Mouse (Mus musculus): ENCODE measurements around the gene Il34. TPM values are rescaled to one million over a fixed set of nuclear protein-coding genes. Genes with fewer than 3 reads are reported as not detected.

Gene Il34
- 100 to 1,000 TPM; 103 TPM for total RNA-seq (2021)
- long read RNA-seq, experiment 1, partial matches to known transcripts = 27 of 39 reads
- long read RNA-seq, experiment 1, other reads (novel, unspliced or antisense) = 11 of 39 reads
- long read RNA-seq, experiment 2, partial matches to known transcripts = 18 of 33 reads
- long read RNA-seq, experiment 2, other reads (novel, unspliced or antisense) = 14 of 33 reads

GRCm38 (mm10) chr8:110805669-110806068 is at the start of gene Il34:
Gene Il34 (minus strand): TSS chr8:110805924.
- no peak within 1 kb of the TSS for H3K27ac ChIP-seq
- peak within 1 kb of the TSS; percentile 19; the same call in 1 of the 2 replicates for H3K4me3 ChIP-seq
- no peak for TF ChIP-seq CTCF (IDR thresholded peaks at IDR 0.05)
- DNase-seq (ENCODE audit: extremely low spot score in 1 of 2, low spot score in 2 of 2) = no peak
- intact Hi-C loops (cut with DNase I) = no loop called here

DNA sequence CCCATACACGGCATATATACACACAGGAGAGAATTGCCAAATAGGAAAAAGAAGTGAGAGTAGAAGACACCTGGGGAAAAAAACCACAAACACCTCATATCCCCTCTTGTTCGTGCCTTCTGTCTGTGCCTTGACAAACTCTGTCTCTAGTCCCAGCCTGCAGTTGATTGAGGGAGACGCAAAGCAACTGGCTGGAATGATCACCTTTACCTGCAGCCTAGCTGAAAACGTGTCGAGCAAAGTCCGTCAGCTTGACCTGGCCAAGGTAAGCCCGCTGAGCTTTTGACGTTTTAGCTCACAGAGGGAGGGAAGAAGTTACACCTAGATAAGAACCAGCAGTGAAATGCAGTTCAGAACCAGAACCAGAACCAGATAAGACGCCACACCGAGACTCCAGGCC is 45.5 kb upstream of the Il34 start:
- no peak overlapping the region for H3K4me3 ChIP-seq
- no peak overlapping the region for H3K27ac ChIP-seq
- DNase-seq (ENCODE audit: extremely low spot score in 1 of 2, low spot score in 2 of 2) = no peak
- no peak for TF ChIP-seq CTCF (IDR thresholded peaks at IDR 0.05)
- intact Hi-C loops (cut with DNase I) = no loop called here

- intact Hi-C loops (cut with DNase I) = loop anchor here (5.0 kb wide), 3 partner anchors 149 to 244 kb away; partner anchors contain the start of genes Clec18a, Ddx19a and Pdpr
- Histone ChIP-seq H3K4me3 (peak overlapping the region; percentile 85), H3K27ac (no peak overlapping the region)
- DNase-seq (ENCODE audit: extremely low spot score in 1 of 2, low spot score in 2 of 2) = no peak
- TF ChIP-seq CTCF (IDR thresholded peaks at IDR 0.05) = no peak
These were observed 42.1 kb upstream of the Il34 start for GRCm38 (mm10) chr8:110847645-110848495.

GRCm38 (mm10) chr8:110847171-110847549 is 41.4 kb upstream of the Il34 start:
- no peak for TF ChIP-seq CTCF (IDR thresholded peaks at IDR 0.05)
- intact Hi-C loops (cut with DNase I) = loop anchor here (5.0 kb wide), 3 partner anchors 150 to 245 kb away; partner anchors contain the start of genes Clec18a, Ddx19a and Pdpr
- H3K27ac ChIP-seq = peak overlapping the region; percentile 98
- peak overlapping the region; percentile 85 for H3K4me3 ChIP-seq
- DNase-seq (ENCODE audit: extremely low spot score in 1 of 2, low spot score in 2 of 2) = no peak

- Histone ChIP-seq H3K27ac (peak within 1 kb of the TSS; percentile 98), H3K4me3 (peak within 1 kb of the TSS; percentile 85)
- TF ChIP-seq CTCF (IDR thresholded peaks at IDR 0.05) = no peak; the same call in 1 of the 2 replicates
- peak; percentile 86 to 88 for DNase-seq (ENCODE audit: extremely low spot score in 1 of 2, low spot score in 2 of 2)
- intact Hi-C loops (cut with DNase I) = loop anchor here (5.0 kb wide), 3 partner anchors 151 to 246 kb away; partner anchors contain the start of genes Clec18a, Ddx19a and Pdpr
These were observed 40.9 kb upstream of the Il34 start, which contains the start of the genes Cog4 and Sf3b3 for GRCm38 (mm10) chr8:110846405-110847170. Gene Cog4 (plus strand): TSS chr8:110846600. Gene Sf3b3 (minus strand): TSS chr8:110846787.

DNA sequence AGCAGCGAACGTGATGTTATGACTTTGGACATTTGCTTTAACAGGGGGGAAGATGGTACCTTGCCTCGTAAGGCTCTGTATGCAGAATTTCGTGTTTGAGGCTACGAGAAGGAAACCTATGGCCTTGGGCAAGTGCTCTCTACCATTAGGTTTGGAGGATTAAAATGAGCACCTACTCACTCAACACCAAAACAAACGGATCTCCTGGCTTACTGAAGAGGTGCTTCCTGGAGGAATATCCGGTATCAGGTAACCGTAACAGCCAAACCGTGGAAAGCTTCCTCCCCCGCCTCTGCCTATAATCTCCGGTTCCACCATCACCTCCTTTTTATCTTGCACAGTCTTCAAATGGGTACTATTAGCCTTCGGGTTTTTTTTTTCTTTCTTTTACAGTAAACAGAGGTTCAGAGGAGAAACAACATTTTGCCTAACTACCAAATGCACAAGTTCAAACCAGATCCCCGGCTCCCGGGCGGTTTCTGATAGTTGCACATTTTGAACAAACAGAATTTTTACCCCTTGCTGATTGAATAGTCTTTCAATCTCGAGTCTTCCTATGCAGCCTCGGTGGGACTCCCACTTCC is 40.2 kb upstream of the Il34 start:
- Histone ChIP-seq H3K4me3 (peak overlapping the region; percentile 85), H3K27ac (peak overlapping the region; percentile 98)
- no peak for DNase-seq (ENCODE audit: extremely low spot score in 1 of 2, low spot score in 2 of 2)
- intact Hi-C loops (cut with DNase I) = loop anchor here (2.0 to 5.0 kb wide), 4 partner anchors 95 to 246 kb away; partner anchors contain the start of genes Clec18a, Ddx19a and Pdpr
- no peak for TF ChIP-seq CTCF (IDR thresholded peaks at IDR 0.05)

DNA sequence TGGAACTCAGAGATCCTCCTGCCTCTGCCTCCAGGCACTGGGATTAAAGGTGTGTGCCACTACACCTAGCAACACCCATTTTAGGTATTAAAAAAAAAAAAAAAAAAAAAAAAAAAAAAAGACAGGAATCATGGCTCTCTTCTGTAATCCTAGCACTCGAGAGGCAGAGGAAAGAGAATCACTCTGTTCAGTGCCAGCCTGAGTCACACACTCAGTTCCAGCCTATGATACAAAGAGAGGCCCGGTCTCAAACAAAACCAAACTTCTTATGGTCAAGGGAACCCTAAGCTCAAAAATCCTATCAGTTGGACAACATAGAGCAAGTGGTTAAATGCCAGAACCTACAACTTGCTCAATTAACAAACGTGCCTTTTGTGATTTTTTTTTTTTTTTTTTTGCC is 39.2 kb upstream of the Il34 start:
- intact Hi-C loops (cut with DNase I) = loop anchor here (2.0 to 5.0 kb wide), 4 partner anchors 94 to 247 kb away; partner anchors contain the start of genes Clec18a, Ddx19a and Pdpr
- no peak for DNase-seq (ENCODE audit: extremely low spot score in 1 of 2, low spot score in 2 of 2)
- TF ChIP-seq CTCF (IDR thresholded peaks at IDR 0.05) = no peak
- H3K4me3 ChIP-seq = no peak overlapping the region; the same call in 1 of the 2 replicates
- H3K27ac ChIP-seq = no peak overlapping the region

DNA sequence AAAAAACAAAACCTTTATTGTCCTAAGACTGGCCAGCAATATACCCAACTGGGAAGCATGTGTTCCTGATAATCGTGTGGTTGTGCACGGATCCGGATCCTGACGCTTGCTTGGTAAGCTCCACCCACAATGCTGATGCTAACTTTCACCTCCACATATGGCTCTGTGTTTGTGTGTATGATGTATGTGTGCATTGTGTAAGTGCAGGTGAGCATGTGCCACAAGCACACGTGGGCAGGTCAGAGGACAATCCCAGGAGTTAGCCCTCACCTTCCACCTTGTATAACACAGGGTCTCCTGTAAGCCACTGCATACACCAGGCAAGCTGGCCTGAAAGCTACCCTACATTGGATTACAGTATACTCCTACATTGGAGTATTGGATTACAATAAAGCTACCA is 37.5 kb upstream of the Il34 start:
- DNase-seq (ENCODE audit: extremely low spot score in 1 of 2, low spot score in 2 of 2) = no peak
- no peak for TF ChIP-seq CTCF (IDR thresholded peaks at IDR 0.05)
- Histone ChIP-seq H3K27ac (no peak overlapping the region), H3K4me3 (no peak overlapping the region)
- intact Hi-C loops (cut with DNase I) = no loop called here

DNA sequence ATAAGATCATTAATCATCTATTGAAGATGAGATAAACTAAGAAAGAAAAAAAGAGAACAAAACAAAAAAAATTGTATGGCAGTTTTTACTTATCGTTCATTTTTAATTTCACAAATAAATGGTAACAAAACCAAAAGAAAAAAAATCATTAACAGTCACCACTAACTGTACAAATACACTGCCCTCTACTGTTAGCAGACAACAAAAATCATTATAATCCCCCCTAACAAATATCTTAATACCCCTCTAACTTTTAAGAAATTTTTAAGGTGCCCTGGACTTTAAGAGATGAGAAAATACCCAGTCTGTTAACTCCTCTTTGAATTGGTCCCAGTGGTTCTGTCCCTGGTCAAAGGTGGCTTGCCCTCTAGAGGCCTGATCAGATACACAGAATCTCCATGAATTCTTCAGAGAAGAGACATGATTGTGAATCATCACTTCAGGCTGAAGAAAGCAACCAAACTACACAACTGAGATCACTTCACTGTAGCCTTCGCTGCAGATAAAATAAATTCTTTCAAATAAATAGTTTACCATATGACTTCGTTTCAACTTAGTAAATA is 36.4 kb upstream of the Il34 start:
- no peak overlapping the region for H3K4me3 ChIP-seq
- intact Hi-C loops (cut with DNase I) = no loop called here

DNA sequence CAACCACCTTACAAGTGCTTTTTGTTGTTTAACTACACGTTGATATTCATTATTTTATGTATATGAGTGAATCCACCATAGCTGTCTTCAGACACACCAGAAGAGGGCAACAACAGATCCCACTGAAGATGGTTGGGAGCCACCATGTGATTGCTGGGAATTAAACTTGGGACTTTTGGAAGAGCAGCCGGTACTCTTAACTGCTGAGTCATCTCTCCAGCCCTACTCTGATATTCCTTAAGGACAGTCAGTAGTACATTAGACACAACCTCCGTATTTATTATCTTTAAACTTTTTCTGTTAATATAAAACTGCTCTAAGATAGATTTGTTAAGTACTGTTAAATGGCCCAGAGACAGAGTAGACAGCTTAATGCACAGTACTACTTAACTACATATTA is 26.2 kb upstream of the Il34 start:
- intact Hi-C loops (cut with DNase I) = no loop called here
- Histone ChIP-seq H3K4me3 (no peak overlapping the region), H3K27ac (no peak overlapping the region)
- TF ChIP-seq CTCF (IDR thresholded peaks at IDR 0.05) = no peak
- DNase-seq (ENCODE audit: extremely low spot score in 1 of 2, low spot score in 2 of 2) = no peak

More for the DNA sequence above, 36.4 kb upstream of the Il34 start:
- no peak overlapping the region for H3K27ac ChIP-seq
- DNase-seq (ENCODE audit: extremely low spot score in 1 of 2, low spot score in 2 of 2) = no peak
- peak; percentile 44 for TF ChIP-seq CTCF (IDR thresholded peaks at IDR 0.05)

DNA sequence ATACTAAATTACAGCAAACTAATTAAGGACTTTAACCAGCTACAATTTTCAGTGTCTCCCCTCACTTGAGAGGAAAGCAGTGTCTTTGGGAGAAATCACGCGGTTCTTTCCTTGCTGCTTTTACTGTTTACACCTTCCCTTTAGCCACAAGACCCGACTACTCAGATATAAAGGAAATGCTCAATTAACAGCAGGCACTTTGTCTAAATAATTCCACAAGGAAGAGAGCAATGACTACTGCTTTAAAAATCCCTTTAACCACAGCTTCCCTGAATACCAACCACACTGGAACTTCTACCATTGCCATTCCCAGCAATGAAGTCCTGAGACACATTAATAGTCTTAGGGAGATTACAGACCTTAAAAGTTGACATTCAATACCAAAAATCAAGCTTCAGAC is 22.8 kb upstream of the Il34 start:
- TF ChIP-seq CTCF (IDR thresholded peaks at IDR 0.05) = no peak
- Histone ChIP-seq H3K27ac (no peak overlapping the region), H3K4me3 (no peak overlapping the region)
- no peak for DNase-seq (ENCODE audit: extremely low spot score in 1 of 2, low spot score in 2 of 2)
- intact Hi-C loops (cut with DNase I) = no loop called here
